Mouse (Mus musculus): ENCODE results near the gene Klf6. TPM values are rescaled to one million over a fixed set of nuclear protein-coding genes. Genes with fewer than 3 reads are reported as not detected.

The Klf6 gene
- polyA plus RNA-seq, 1 experiment: 1.8 TPM

GRCm38 (mm10) chr13:5888164-5888563 is 26.9 kb downstream of the Klf6 start:
- no peak overlapping the region for H3K4me3 ChIP-seq (ENCODE audit: control insufficient read depth, low read depth, low read length)
- H3K27me3 ChIP-seq (ENCODE audit: control insufficient read depth, insufficient read depth, low read length): no peaks in the 10 kb centered on the region
- no peaks in the 10 kb centered on the region for H3K36me3 ChIP-seq (ENCODE audit: control insufficient read depth, insufficient read depth, low read length)
- TF ChIP-seq POLR2A (IDR thresholded peaks at IDR 0.05; ENCODE audit: control insufficient read depth, low read depth, low read length) (no peak), CTCF (IDR thresholded peaks at IDR 0.05; ENCODE audit: control insufficient read depth, insufficient read depth, insufficient replicate concordance, low read depth, low read length) (no peak)
- no peaks in the 10 kb centered on the region for H3K4me1 ChIP-seq (ENCODE audit: control insufficient read depth, insufficient read depth, low read length)
- H3K27ac ChIP-seq (ENCODE audit: control insufficient read depth, insufficient read depth, low read depth, low read length): no peak overlapping the region

- H3K4me3 ChIP-seq (ENCODE audit: control insufficient read depth, low read depth, low read length): no peak overlapping the region
- no peaks in the 10 kb centered on the region for H3K4me1 ChIP-seq (ENCODE audit: control insufficient read depth, insufficient read depth, low read length)
- H3K36me3 ChIP-seq (ENCODE audit: control insufficient read depth, insufficient read depth, low read length): no peaks in the 10 kb centered on the region
- TF ChIP-seq POLR2A (IDR thresholded peaks at IDR 0.05; ENCODE audit: control insufficient read depth, low read depth, low read length) (no peak), CTCF (IDR thresholded peaks at IDR 0.05; ENCODE audit: control insufficient read depth, insufficient read depth, insufficient replicate concordance, low read depth, low read length) (no peak)
- H3K27me3 ChIP-seq (ENCODE audit: control insufficient read depth, insufficient read depth, low read length): no peaks in the 10 kb centered on the region
- no peak overlapping the region for H3K27ac ChIP-seq (ENCODE audit: control insufficient read depth, insufficient read depth, low read depth, low read length)
Measured at GRCm38 (mm10) chr13:5888731-5889130, 27.4 kb downstream of the Klf6 start.

- Histone ChIP-seq H3K36me3 (ENCODE audit: control insufficient read depth, insufficient read depth, low read length) (no peaks in the 10 kb centered on the region), H3K4me1 (ENCODE audit: control insufficient read depth, insufficient read depth, low read length) (no peaks in the 10 kb centered on the region), H3K27ac (ENCODE audit: control insufficient read depth, insufficient read depth, low read depth, low read length) (no peak overlapping the region), H3K27me3 (ENCODE audit: control insufficient read depth, insufficient read depth, low read length) (no peaks in the 10 kb centered on the region), H3K4me3 (ENCODE audit: control insufficient read depth, low read depth, low read length) (no peak overlapping the region)
- TF ChIP-seq CTCF (IDR thresholded peaks at IDR 0.05; ENCODE audit: control insufficient read depth, insufficient read depth, insufficient replicate concordance, low read depth, low read length) (no peak), POLR2A (IDR thresholded peaks at IDR 0.05; ENCODE audit: control insufficient read depth, low read depth, low read length) (no peak)
Measured at GRCm38 (mm10) chr13:5890035-5890434, 28.8 kb downstream of the Klf6 start.

GRCm38 (mm10) chr13:5892684-5893447 is 31.6 kb downstream of the Klf6 start:
- H3K4me1 ChIP-seq (ENCODE audit: control insufficient read depth, insufficient read depth, low read length): peaks cover 3% of the 10 kb centered on the region; the same call in 1 of the 2 replicates
- no peaks in the 10 kb centered on the region for H3K27me3 ChIP-seq (ENCODE audit: control insufficient read depth, insufficient read depth, low read length)
- no peaks in the 10 kb centered on the region for H3K36me3 ChIP-seq (ENCODE audit: control insufficient read depth, insufficient read depth, low read length)
- TF ChIP-seq POLR2A (IDR thresholded peaks at IDR 0.05; ENCODE audit: control insufficient read depth, low read depth, low read length) (no peak), CTCF (IDR thresholded peaks at IDR 0.05; ENCODE audit: control insufficient read depth, insufficient read depth, insufficient replicate concordance, low read depth, low read length) (no peak)
- no peak overlapping the region for H3K27ac ChIP-seq (ENCODE audit: control insufficient read depth, insufficient read depth, low read depth, low read length)
- H3K4me3 ChIP-seq (ENCODE audit: control insufficient read depth, low read depth, low read length): no peak overlapping the region

- Histone ChIP-seq H3K27ac (ENCODE audit: control insufficient read depth, insufficient read depth, low read depth, low read length) (no peak overlapping the region), H3K27me3 (ENCODE audit: control insufficient read depth, insufficient read depth, low read length) (no peaks in the 10 kb centered on the region)
- TF ChIP-seq POLR2A (IDR thresholded peaks at IDR 0.05; ENCODE audit: control insufficient read depth, low read depth, low read length): no peak
- no peak for TF ChIP-seq CTCF (IDR thresholded peaks at IDR 0.05; ENCODE audit: control insufficient read depth, insufficient read depth, insufficient replicate concordance, low read depth, low read length)
Measured at GRCm38 (mm10) chr13:5894910-5895309, 33.6 kb downstream of the Klf6 start.

GRCm38 (mm10) chr13:5895851-5896250 is 34.6 kb downstream of the Klf6 start:
- peaks cover 3% of the 10 kb centered on the region; the same call in 1 of the 2 replicates for H3K4me1 ChIP-seq (ENCODE audit: control insufficient read depth, insufficient read depth, low read length)
- no peak for TF ChIP-seq POLR2A (IDR thresholded peaks at IDR 0.05; ENCODE audit: control insufficient read depth, low read depth, low read length)
- TF ChIP-seq CTCF (IDR thresholded peaks at IDR 0.05; ENCODE audit: control insufficient read depth, insufficient read depth, insufficient replicate concordance, low read depth, low read length): no peak

More at GRCm38 (mm10) chr13:5894910-5895309, 33.6 kb downstream of the Klf6 start:
- Histone ChIP-seq H3K4me1 (ENCODE audit: control insufficient read depth, insufficient read depth, low read length) (peaks cover 3% of the 10 kb centered on the region; the same call in 1 of the 2 replicates), H3K4me3 (ENCODE audit: control insufficient read depth, low read depth, low read length) (no peak overlapping the region), H3K36me3 (ENCODE audit: control insufficient read depth, insufficient read depth, low read length) (no peaks in the 10 kb centered on the region)

GRCm38 (mm10) chr13:5897176-5897959 is 36.1 kb downstream of the Klf6 start:
- Histone ChIP-seq H3K27me3 (ENCODE audit: control insufficient read depth, insufficient read depth, low read length) (no peaks in the 10 kb centered on the region), H3K27ac (ENCODE audit: control insufficient read depth, insufficient read depth, low read depth, low read length) (no peak overlapping the region), H3K36me3 (ENCODE audit: control insufficient read depth, insufficient read depth, low read length) (no peaks in the 10 kb centered on the region), H3K4me3 (ENCODE audit: control insufficient read depth, low read depth, low read length) (no peak overlapping the region), H3K4me1 (ENCODE audit: control insufficient read depth, insufficient read depth, low read length) (peaks cover 3% of the 10 kb centered on the region; the same call in 1 of the 2 replicates)
- no peak for TF ChIP-seq CTCF (IDR thresholded peaks at IDR 0.05; ENCODE audit: control insufficient read depth, insufficient read depth, insufficient replicate concordance, low read depth, low read length)
- no peak for TF ChIP-seq POLR2A (IDR thresholded peaks at IDR 0.05; ENCODE audit: control insufficient read depth, low read depth, low read length)

More at GRCm38 (mm10) chr13:5895851-5896250, 34.6 kb downstream of the Klf6 start:
- no peaks in the 10 kb centered on the region for H3K27me3 ChIP-seq (ENCODE audit: control insufficient read depth, insufficient read depth, low read length)
- no peak overlapping the region for H3K4me3 ChIP-seq (ENCODE audit: control insufficient read depth, low read depth, low read length)
- no peak overlapping the region for H3K27ac ChIP-seq (ENCODE audit: control insufficient read depth, insufficient read depth, low read depth, low read length)
- no peaks in the 10 kb centered on the region for H3K36me3 ChIP-seq (ENCODE audit: control insufficient read depth, insufficient read depth, low read length)

Data from testis, adult 2 months (tissue).